Mouse (Mus musculus) ES-E14 (cell line): ENCODE results near the gene Zfyve21.

ENCODE experiments used
- CHD2 ChIP-seq: IDR thresholded peaks from 2 replicates; pipeline ENCODE4 v1.6.1; 2014; ENCODE audit warnings: mild to moderate bottlenecking, low read depth, low read length, inconsistent platforms
- HCFC1 ChIP-seq: IDR thresholded peaks from 2 replicates; pipeline ENCODE4 v1.6.1; 2012; ENCODE audit warnings: low read length, inconsistent platforms, borderline replicate concordance; ENCODE audit not compliant: insufficient read depth
- MAFK ChIP-seq: IDR thresholded peaks from 2 replicates; pipeline ENCODE4 v1.6.1; 2014; ENCODE audit warnings: mild to moderate bottlenecking, low read depth, low read length, inconsistent platforms; ENCODE audit not compliant: insufficient read depth
- ZC3H11A ChIP-seq: IDR thresholded peaks from 2 replicates; pipeline ENCODE4 v1.6.1; 2012; ENCODE audit warnings: low read depth, mild to moderate bottlenecking, inconsistent platforms, low read length, borderline replicate concordance
- ZNF384 ChIP-seq: IDR thresholded peaks from 2 replicates; pipeline ENCODE4 v1.6.1; 2012; ENCODE audit warnings: low read depth, low read length, inconsistent platforms

DNA sequence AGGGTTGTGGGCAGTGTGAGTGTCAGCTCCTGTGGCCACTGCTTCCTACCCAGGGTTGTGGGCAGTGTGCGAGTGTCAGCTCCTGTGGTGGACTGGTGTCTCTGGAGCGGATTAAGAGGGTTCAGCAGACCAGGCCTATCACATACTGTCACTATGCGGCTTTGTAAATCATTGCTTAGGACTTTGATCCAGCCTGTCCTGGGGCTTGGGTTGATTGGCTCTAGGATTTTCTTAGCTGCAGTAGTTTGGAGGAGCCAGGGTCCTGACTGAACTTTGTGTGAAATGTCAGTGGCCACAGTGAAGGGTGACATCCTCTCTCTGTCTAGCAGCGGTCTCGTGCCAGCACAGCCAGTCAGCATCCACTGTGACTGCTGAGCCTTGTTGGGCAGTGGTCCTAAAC is 23.9 kb upstream of the Zfyve21 start:
- no peak for TF ChIP-seq ZNF384
- no peak for TF ChIP-seq ZC3H11A
- TF ChIP-seq HCFC1 = no peak
- no peak for TF ChIP-seq CHD2
- TF ChIP-seq MAFK = no peak
